Mouse (Mus musculus): ENCODE results near the gene Dnajc12.

- no peak for TF ChIP-seq CTCF (conservative IDR thresholded peaks at IDR 0.05; ENCODE audit: insufficient read depth, insufficient read length, low read depth, low read length)
- TF ChIP-seq POLR2A (IDR thresholded peaks at IDR 0.05; ENCODE audit: low read depth, low read length), result no peak
Observed at GRCm38 (mm10) chr10:63429023-63429340, 46.7 kb downstream of the Dnajc12 start.
